Mouse (Mus musculus) liver, adult 2 months (tissue): ENCODE results near the gene St5.

Source experiments
- CTCF ChIP-seq: fragments of 200-500 bp; IDR thresholded peaks from 2 replicates; pipeline ENCODE4 v1.5.1; 2011; ENCODE audit warnings: low read depth, low read length, control low read depth
- POLR2A ChIP-seq: fragments of 200-500 bp; IDR thresholded peaks from 2 replicates; pipeline ENCODE4 v1.6.1; 2011; ENCODE audit warnings: low read length, control low read depth; ENCODE audit not compliant: insufficient read depth; ENCODE audit errors: extremely low read depth

DNA sequence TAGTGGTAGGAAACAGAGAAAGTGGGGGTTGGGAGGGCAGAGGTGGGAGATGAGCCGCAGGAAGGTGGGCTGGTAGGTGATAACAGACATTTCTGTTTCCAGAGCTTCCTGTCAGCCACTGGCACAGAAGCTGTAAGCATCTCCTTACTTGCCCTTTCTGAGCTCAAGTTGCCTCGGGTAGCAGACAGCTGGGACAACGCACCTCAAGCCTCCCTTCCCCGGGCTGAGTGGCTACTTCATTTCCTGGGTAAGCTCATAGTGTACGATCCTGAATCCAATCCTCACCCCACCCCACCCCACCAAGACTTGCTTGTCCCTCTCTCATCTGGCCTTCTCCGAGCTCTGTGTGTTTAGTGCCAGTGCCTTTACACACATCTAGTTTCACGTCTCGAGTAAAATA is 115.3 kb downstream of the St5 start:
- TF ChIP-seq POLR2A (no peak), CTCF (no peak)
